Mouse (Mus musculus) T-helper 17 cell (primary cell): ENCODE results near the gene Pdzd2.

ENCODE experiments used
- in situ Hi-C, 2 experiments: fragments of 300-600 bp; cut with MboI, MseI; formaldehyde crosslinking; loops; 1 replicate in 1 of 2; 2 replicates in 1 of 2; pipeline ENCODE4 v1.15.1; 2025; ENCODE audit warnings: high pct_unique_total_duplicates in 2 of 2

Gene Pdzd2

DNA sequence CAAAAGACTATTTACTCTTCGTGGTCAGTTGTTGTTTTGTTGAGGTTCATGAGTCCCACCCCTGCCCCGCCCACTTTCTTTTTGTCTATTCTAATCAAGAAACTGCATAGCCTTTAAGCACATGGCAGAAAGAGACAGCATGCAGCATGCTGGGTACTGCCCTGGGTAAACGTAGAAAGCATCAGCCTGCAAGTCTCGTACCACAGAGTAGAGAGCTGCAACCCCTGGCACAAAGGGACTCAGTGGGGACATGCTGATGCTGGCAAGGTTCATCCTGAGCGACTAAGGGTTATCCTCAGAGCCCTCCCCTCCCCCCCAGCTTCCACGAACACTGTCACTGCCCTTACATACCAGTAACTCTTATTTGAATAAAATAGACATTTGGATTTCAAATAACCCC is 114.2 kb downstream of the Pdzd2 start:
- in situ Hi-C loops: no loop called here

DNA sequence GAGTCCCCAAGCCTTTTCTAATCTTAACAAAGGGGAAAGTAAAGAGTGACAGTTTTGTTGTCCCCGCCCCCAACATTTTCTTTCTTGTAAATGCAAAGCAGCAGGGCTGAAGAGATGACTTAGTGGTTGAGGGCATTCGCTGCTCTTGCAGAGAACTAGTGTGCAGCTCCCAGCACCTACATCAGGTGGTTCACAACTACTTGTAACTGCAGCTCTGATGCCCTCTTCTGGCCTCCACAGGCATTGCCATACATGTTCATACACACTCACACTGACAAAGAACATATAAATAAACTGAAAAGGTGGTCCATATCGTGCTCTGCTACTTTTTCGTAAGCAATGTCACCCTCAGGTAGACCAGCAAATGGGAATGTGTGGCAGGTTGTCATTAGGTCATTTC is 116.2 kb downstream of the Pdzd2 start:
- in situ Hi-C loops: no loop called here

DNA sequence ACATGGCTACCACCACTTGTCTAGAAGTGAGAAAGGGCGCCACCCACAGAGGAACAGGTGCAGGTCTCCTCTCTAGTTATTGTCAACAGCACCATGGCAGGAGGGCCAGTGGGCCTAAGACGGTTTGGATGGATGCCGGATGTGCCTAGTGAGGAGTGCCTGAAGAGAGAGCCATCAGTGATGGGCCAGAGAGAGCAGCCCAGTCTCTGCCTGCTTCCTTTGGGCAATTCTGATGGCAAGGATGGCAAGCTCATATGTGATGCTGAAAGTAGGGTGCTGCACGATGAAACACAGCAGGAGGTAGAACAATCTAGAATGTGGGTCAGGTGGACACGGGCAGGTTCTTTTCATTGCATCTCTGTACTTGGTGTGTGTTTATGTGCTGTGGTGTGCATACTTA is 117.0 kb downstream of the Pdzd2 start:
- in situ Hi-C loops: no loop called here

DNA sequence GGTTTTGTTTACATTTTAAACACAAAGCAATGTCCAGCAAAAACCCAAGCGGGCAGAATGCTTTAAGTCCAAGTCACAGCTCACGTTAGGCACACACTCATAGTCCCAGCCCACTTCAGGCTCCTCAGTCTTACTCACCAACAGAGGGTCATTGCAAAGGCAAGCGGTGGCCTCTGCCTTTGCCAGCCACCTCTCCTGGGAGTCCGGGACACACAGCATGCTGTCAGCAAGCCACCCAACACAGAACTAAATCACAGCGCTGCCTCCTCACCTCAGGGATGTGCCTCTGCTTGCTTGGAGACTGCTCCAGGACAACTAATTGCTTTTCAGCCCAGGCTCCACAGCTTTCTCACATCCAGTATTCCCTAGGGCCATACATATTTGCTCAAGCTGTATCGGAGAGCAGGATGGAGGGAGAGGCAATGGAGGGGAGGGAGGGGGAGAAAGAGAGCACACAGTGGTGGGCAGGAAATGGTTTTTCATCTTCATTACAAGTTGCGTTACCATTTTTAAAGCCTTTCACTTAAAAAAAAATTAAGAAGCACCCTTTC is 117.6 kb downstream of the Pdzd2 start:
- in situ Hi-C loops: no loop called here

DNA sequence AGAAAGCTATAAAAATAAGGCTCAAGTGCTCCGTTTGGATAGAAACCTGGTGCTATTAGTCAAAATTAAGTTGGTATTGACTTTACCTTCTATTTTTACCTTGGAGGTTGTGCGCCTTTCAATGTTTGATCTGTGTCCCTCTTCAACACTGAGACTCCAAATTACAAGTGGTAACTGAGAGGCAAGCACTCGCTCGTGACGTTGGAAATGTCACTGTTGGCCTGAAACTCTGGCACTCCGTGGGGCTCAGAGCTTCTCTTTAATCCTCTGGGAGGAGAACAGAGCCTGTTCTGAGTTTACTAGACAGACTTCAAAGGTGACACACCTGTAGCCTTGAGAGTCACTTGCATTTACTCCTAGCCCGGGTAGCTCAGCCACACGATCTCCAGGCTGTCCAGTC is 120.5 kb downstream of the Pdzd2 start:
- in situ Hi-C loops: no loop called here

DNA sequence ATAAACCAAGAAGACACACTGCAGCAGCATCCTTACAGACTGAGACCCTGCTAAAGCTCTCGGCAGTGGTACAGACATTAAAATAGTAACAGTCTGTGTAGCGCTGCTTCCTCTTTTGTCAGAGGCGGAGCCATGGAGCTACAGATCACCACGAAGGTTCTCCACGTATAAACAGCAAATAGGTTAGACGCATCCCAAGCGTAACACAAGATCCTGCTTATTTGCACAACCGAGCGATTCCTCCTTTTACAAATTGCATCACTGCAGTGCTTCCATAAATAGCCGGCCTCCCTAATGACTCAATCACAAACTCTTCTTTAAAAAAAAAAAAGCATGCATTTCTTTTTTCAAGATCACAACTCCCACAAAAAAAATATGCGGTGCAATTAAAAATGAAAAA is 122.1 kb downstream of the Pdzd2 start:
- in situ Hi-C loops: no loop called here

DNA sequence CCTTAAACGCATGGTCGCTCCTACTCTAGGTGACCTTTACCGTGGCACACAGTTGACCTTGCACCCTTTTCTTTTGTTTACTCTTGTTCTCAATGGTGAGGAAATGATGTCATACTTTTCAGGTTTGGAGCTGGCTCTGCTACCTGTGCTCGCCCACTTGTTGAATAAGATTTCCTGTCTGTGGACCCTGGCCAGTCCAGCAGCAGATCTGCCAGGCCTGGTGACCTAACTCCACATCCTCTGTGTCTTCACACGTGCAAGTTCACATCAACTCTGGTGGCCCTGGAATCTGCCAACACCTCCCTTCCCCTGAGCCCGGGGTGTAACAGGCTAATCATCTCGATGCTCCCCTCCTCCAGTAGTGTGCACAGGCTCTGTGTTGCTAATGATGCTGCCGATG is 122.5 kb downstream of the Pdzd2 start:
- in situ Hi-C loops: no loop called here

DNA sequence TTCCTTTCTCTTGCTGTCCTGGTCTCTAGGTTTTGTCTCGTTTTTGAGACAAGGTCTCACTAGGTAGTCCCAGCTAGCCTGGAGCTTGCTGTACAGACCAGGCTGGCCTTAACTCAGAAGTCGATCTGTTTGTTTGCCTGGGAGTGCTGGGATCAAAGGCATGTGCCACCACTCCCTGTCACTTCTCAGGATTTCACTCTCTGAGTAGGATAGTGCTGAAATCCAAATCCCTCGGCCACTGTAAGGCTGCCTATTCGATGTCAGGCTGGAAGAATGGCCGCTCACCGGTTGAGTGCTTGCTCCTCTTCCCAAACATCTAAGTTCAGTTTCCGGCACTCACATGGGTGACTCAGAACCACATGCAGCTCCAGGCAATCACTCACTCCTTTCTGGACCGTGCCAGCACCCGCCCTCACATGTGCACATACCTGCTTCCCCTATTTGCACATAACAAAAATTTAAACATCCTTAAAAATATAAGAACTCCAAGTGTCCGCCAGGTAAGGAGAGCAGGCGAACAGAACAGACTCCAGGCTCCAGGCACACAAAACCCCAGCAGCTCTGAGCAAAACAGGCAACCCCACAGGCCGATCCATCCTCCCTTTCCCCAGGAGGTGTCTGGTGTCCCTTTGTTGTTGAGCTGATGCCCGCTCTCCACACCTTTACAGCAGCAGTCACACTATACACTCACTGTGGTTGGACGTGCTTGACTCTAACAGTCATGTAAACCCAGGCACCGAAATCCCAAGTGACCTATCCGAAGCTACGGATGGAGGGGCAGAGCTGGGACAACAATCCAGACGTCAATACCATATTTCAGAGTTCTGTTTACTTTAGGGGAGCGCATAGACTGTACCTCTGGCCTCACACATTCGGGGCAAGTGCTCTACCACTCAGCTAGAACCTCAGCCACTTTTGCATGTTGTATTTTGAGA is 124.5 kb downstream of the Pdzd2 start:
- in situ Hi-C loops: no loop called here

DNA sequence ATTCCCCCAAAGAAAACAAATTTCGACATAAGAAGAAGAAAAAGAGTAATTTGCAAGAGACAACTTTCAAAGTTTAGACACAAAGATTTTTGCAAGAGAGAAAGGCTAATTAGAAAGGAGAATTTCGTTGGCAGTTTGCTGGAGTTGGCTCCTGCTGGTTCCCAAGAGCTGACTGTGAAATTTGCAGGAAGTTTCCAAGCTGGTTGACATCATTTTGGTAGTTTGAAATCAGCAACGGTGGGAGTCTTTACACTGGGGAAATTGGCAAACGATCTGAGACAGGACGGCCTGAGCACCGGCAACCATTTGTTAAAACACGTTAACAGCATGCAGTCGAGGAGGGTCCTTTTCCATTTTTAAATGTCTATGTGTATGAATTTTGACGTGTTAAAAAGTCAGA is 125.7 kb downstream of the Pdzd2 start:
- in situ Hi-C loops: no loop called here

DNA sequence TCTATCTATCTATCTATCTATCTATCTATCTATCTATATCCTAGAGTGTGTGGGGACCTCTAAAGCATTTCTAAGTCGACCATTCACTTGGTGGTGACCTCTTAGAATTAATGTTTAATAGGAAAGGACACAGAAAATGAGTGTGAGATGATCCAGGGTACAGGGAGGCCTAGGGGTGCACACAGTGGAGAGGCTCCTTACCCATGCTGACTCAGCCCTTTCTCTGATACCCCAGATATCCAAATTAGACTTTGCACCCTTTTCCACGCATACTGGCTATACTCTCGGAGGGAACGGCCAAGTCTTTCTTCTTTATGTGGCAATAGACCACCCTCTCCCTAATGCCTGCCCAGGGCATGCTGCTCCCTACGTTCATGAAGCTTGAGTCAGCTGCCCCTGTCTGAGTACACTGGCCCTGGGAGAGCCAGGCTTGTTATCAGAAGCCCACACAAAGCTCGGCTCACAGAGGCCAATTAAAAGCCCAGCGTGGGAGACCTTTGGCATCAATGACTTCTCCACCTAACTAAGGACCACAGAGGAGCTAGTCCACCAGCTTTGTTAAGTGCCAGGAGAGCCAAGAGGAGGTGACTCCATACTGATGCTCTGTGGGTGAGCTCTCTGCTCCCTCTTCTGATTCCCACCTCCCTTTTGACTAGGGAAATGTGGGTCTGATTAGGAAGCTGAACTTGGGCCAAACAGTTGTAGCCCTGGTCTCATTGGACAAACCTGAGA is 126.6 kb downstream of the Pdzd2 start:
- in situ Hi-C loops: no loop called here

DNA sequence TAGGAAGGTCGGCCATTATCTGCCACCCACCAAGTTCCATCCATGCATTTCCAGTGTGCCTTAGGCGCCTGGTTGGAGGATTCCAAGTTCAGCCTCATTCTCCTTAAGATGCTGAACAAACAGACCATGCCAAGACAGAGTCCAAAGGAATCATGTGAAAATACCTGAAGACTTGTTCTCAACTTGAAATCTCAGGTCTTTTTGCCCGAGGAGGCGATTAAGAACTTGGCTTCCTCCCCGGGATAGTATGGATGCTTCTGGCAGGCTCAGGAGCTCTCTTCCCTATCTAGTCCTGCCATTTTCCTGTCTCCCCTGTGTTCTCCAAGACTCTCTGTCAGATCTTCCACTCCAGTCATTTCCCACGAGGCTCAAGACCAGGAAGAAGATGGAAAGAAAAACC is 131.6 kb downstream of the Pdzd2 start:
- in situ Hi-C loops: no loop called here

DNA sequence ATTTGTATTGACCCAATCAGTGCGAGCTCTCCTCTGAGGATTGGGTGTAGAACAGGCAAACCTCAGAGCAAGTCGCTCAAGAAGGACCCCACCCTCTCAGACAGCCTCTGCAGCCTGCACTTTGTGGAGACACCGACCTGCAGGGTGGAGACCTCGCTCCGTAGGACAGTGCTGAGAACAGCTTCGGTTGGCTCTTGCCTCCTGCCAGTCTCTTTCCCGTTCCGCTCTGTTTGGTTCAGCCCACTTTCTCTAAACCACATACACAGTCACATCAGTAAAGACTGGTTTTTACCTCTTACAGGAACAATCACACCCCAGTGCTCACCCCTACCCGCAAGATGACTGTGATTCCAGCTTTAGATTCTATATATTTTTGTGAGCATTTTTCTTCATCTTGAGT is 133.4 kb downstream of the Pdzd2 start:
- in situ Hi-C loops: no loop called here

DNA sequence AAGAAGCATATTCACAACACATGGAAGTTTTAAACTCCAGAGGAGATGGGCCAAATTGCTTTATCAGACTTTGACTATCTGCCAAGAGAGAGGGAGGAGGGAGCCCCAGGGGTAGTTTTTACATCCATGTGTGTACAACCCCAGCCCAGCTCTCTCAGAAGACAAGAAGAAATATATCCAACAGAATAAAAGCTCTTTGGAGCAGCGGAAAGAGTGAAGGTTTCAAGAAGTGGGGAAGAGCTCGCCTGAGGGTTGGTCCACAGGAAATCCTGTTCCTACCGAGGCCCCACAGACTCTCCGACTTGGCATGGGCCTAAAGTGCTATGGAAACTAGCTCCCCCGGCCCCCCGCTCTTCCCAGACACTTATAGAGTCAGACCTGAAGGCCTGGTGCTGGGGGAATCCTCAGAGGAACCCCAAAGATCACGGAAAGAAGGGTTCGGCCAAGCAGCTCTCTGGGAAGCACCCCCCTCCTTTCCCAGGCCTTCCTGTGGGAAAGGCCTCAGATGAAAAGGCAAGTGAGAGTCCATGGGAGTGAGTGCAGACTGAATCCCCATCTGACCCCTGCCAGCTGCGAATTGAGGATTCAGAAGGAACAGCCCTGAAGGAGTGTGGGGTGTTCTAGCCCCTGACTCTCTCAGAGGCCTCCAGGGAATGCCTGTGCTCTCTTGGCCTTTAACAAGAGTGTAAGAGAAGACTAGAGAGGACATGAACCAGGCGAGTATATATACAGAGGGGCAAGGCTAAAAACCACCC is 134.3 kb downstream of the Pdzd2 start:
- in situ Hi-C loops: no loop called here

DNA sequence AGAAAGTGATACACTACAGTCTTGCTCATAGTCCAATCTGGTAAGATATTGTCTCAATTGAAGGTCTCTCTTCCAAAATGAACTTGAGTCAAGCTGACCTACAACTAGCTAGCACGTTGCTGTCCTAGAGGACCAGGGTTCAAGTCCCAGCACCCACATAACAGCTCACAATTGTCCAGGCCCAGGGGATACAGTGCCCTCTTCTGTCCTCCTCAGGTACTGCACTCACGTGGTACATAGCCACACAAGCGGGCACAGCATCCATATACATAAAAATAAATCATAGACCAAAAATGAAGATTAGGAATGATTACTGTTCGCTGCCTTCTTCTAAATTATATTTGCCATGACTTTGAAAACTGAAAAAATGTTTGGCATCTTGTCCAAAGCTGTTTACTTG is 136.1 kb downstream of the Pdzd2 start:
- in situ Hi-C loops: no loop called here

DNA sequence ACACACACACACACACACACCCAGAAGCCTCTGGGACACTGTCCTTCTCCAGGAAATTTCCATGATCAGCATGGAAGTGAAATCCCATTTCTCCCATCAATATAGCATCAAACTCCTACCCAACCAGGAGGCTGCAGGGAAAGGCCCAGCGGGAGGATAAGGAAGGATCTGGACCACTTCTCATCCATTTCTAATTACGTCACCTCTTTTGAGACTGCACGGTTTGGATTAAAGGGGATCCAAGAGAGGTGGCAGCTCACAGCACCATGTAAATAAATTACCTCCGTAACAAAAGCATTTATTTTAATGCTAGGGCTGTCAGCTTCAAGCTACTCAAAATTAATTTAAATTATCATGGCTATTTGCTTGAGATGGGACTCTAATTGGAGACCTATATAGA is 146.6 kb downstream of the Pdzd2 start:
- in situ Hi-C loops: no loop called here

DNA sequence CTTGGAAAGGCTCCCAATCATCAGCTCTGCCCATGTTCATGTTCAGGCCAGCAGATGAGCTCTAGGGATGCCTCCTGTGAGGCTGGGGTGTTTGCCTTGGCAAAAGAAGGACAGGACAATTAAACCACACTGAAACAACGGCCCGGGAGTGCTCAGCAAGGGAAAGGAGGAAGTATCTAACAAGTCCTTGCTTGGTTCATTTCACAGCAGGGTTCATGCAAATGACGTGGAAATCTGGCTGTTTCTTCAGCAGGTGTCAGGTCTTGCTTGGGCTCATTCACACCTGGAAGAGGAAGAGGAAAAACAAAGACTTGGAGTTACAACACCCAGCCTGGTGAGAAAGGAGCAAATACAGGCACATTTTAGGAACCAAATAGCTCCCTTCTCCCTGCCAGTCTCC is 147.1 kb downstream of the Pdzd2 start:
- in situ Hi-C loops: no loop called here

DNA sequence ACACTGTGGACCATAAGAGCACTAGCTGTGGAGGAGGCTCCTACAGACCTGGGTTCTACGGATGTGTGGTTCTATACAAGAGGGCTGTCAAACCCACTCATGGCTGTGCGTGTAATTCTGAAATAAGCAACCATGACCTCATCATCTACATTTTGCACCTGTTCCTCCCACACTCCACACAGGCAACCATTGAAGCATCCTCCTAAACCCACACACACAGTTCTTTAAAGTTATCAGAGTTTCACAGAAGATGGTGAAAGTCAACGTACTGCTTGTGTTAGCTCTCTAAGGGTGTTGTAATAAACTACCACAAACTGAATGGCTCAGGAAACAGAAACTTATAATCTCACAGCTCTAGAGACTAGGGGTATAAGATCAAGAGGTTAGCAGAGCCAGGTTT is 151.1 kb downstream of the Pdzd2 start:
- in situ Hi-C loops: loop anchor here in 1 of 2 experiments (5.0 kb wide), 1 partner anchor 199 kb away; no protein-coding TSS in a partner anchor

DNA sequence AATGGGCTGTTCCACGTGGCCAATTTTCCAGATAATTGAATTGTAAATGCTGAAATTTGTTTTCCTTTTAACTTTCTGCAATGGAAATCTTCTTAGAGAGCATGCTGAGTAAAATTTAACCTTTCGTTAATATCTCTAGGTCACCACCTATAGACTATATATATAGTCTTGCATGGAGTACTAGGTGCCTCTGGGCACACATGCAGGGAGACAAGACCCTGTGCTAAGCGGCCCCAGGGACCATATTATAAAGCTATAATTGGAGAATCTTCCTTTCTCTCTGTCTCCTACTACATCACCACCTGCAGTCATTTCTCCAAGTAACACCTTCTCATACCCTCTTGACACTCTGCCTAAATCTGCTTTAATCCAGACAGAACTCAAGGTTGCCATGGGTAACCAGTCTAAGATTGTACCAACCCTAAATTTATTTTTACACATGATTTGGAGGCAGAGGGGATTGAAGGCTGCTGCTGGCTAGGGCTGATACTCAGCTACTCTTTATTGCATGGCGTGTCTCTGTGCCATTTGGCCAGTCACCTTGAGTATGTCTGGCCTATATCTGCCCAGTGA is 152.8 kb downstream of the Pdzd2 start:
- in situ Hi-C loops: loop anchor here in 1 of 2 experiments (5.0 kb wide), 1 partner anchor 200 kb away; no protein-coding TSS in a partner anchor

DNA sequence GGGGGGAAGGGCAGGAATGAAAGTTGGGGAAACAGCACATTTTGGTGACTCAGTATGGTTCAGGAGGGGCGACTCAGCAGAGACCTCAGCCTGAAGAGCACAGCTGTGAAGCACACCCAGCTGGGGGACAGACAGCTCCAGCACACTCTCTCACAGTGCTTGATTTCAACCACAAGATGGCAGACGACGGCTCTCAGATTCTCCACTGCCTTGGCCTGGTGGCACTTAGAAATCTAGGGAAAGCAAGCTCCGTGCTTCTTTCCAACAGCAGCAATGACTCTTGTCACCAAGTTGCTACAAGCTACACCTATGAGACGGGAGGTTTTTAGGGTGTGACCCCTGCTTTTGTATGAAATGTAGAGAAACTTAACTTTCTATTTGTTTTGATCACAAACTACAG is 153.6 kb downstream of the Pdzd2 start:
- in situ Hi-C loops: loop anchor here in 1 of 2 experiments (5.0 kb wide), 1 partner anchor 201 kb away; no protein-coding TSS in a partner anchor

DNA sequence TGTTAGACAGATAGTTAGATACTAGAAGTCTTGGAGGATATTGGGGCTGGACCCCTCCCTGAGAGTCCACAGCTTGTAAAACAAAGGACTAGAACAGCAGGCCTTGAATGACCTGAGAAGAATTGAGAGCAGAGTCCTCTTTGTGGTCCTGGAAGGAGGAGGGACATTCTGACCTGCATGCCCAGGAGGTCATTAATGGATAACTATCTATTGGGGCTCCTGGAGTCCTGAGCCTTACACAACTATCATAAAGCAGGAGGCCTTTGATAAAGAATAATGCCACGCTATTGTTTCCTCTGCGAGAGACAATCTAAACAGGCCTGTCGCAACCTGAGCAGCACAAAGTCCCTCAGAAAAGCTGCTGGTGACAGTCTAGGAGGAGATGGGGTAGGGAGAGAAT is 156.7 kb downstream of the Pdzd2 start:
- in situ Hi-C loops: loop anchor here in 1 of 2 experiments (5.0 kb wide), 2 partner anchors 211 to 214 kb away; no protein-coding TSS in a partner anchor

DNA sequence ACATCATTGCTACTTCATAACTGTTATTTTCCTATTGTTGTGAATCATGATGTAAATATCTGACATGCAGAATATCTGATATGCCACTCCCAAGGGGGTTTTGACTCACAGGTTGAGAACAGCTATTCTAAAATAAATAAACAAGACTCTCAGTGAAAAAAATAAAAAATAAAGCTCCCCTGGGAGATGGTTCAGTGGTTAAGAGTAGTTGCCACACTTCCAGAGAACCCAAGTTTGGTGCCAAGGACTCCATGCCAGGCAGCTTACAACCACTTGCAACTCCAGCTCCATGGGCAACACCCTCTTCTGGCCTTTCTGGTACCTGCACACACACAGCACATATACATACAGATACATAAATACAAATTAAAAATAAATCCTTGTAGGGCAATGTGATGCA is 157.3 kb downstream of the Pdzd2 start:
- in situ Hi-C loops: loop anchor here in 1 of 2 experiments (5.0 kb wide), 2 partner anchors 210 to 215 kb away; no protein-coding TSS in a partner anchor
